Mouse (Mus musculus) layer of hippocampus, adult 9-11 months (tissue): ENCODE measurements around the gene Atp5g3.
A peak's percentile ranks its signal among the peaks of the same experiment; 100 is the strongest.
"Not testable (repeated sequence)": the region's sequence is repeated elsewhere in the genome, so short reads cannot be mapped to it uniquely, and the experiment has no call there.

Experiments
- DNase-seq: peaks from one replicate; pipeline ENCODE4 v3.0.0; 2022

Gene Atp5g3

GRCm38 (mm10) chr2:73911175-73911700 lies at the start of gene Atp5g3:
Gene Atp5g3, minus strand, starts transcription at chr2:73911326.
- DNase-seq, result peak; percentile 92

- DNase-seq, result no peak
Observed at GRCm38 (mm10) chr2:73958342-73958741, 47.2 kb upstream of the Atp5g3 start.

- no peak for DNase-seq
Observed at GRCm38 (mm10) chr2:73953612-73954011, 42.5 kb upstream of the Atp5g3 start.

GRCm38 (mm10) chr2:73952597-73953219 lies 41.6 kb upstream of the Atp5g3 start:
- no peak for DNase-seq

- no peak for DNase-seq
Observed at GRCm38 (mm10) chr2:73947360-73947759, 36.2 kb upstream of the Atp5g3 start.

- no peak for DNase-seq
Observed at GRCm38 (mm10) chr2:73943735-73944134, 32.6 kb upstream of the Atp5g3 start.

GRCm38 (mm10) chr2:73942844-73943243 lies 31.7 kb upstream of the Atp5g3 start:
- DNase-seq, result no peak

GRCm38 (mm10) chr2:73941281-73941680 lies 30.2 kb upstream of the Atp5g3 start:
- no peak for DNase-seq

GRCm38 (mm10) chr2:73940471-73940870 lies 29.3 kb upstream of the Atp5g3 start:
- DNase-seq, result no peak

GRCm38 (mm10) chr2:73938896-73939295 lies 27.8 kb upstream of the Atp5g3 start:
- DNase-seq, result no peak

- DNase-seq, result peak; percentile 32
Observed at GRCm38 (mm10) chr2:73932676-73933313, 21.7 kb upstream of the Atp5g3 start.

GRCm38 (mm10) chr2:73927711-73928110 lies 16.6 kb upstream of the Atp5g3 start:
- DNase-seq, result no peak

- DNase-seq, result no peak
Observed at GRCm38 (mm10) chr2:73925539-73925938, 14.4 kb upstream of the Atp5g3 start.

GRCm38 (mm10) chr2:73925089-73925488 lies 14.0 kb upstream of the Atp5g3 start:
- DNase-seq, result peak; percentile 87

- DNase-seq, result peak; percentile 69
Observed at GRCm38 (mm10) chr2:73919642-73920041, 8.5 kb upstream of the Atp5g3 start.

- DNase-seq, result no peak
Observed at GRCm38 (mm10) chr2:73912264-73912663, 1.1 kb upstream of the Atp5g3 start.

- DNase-seq, result peak; percentile 35
Observed at GRCm38 (mm10) chr2:73910571-73911174, 453 bp downstream of the Atp5g3 start.

- no peak for DNase-seq
Observed at GRCm38 (mm10) chr2:73909116-73909515, 2.0 kb downstream of the Atp5g3 start.

GRCm38 (mm10) chr2:73904679-73905078 lies 6.4 kb downstream of the Atp5g3 start:
- DNase-seq, result not testable (repeated sequence)

GRCm38 (mm10) chr2:73903536-73903935 lies 7.6 kb downstream of the Atp5g3 start:
- DNase-seq, result no peak

GRCm38 (mm10) chr2:73902328-73902727 lies 8.8 kb downstream of the Atp5g3 start:
- not testable (repeated sequence) for DNase-seq

- DNase-seq, result no peak
Observed at GRCm38 (mm10) chr2:73901169-73901568, 10.0 kb downstream of the Atp5g3 start.

- DNase-seq, result no peak
Observed at GRCm38 (mm10) chr2:73900364-73900763, 10.8 kb downstream of the Atp5g3 start.

GRCm38 (mm10) chr2:73896919-73897318 lies 14.2 kb downstream of the Atp5g3 start:
- DNase-seq, result not testable (repeated sequence)
